Mouse (Mus musculus) liver, postnatal 0 days (tissue): ENCODE measurements around the gene C87436.

Experiments
- CTCF ChIP-seq: sonication (generic); IDR thresholded peaks from 2 replicates; pipeline ENCODE4 v1.5.1; 2016; ENCODE audit warnings: antibody characterized with exemption, low read depth
- EP300 ChIP-seq: IDR thresholded peaks from 2 replicates; pipeline ENCODE4 v1.6.1; 2016; ENCODE audit warnings: antibody characterized with exemption, low read depth, mild to moderate bottlenecking

DNA sequence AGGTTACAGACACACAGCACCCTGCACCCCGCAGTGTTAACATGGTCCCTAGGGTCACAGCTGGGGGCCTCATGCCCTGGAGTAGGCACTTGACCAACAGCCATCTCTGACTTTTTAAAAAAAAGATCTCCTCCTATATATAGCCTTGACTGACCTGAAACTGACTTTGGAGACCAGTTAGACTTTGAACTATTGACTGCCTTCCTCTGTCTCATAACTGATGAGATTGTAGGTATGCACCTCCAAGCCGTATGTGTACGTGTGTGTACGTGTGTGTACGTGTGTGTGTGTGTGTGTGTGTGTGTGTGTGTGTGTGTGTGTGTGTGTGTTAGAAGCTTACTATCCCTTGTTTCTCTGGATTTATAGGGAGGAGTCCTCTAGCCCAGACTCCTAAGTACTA lies 43.7 kb downstream of the C87436 start:
- TF ChIP-seq CTCF (no peak), EP300 (no peak)
